Comparison of ENCODE assay signal across 10 mouse cellular contexts in genomic region chr11:102581281-102582015, GRCm38 (mm10). TPM values are rescaled to one million over a fixed set of nuclear protein-coding genes. Genes with fewer than 3 reads are reported as not detected.
DNase-seq lines count a peak whose midpoint lies in the region; ATAC-seq lines count a peak whose summit lies in the region.
"Had no signal": no experiment of that assay in that cellular context is flagged by ENCODE, and none has a peak within 500 bp of the region (broad histone marks: within the 10 kb centered on the region; RNA-seq: fewer than 3 reads in every experiment).

No protein-coding gene starts in this region.

- peak overlapping the region; percentile 52 for H3K27ac ChIP-seq in embryonic facial prominence, embryonic 14.5 days (replicated peaks; ENCODE audit: low read depth, low read length)
- H3K27ac ChIP-seq in hindbrain, embryonic 13.5 days, result peak overlapping the region; percentile 63
- peak overlapping the region; percentile 76 for H3K27ac ChIP-seq in neural tube, embryonic 13.5 days (replicated peaks)
- H3K27ac ChIP-seq: heart, adult 2 months had no signal

- 21% methylated on average over 11 of the region's 11 CpGs for WGBS in embryonic facial prominence, embryonic 14.5 days
- 11% methylated on average over 11 of the region's 11 CpGs for WGBS in hindbrain, embryonic 13.5 days
- WGBS in neural tube, embryonic 13.5 days, result 15% methylated on average over 11 of the region's 11 CpGs

- H3K4me3 ChIP-seq in embryonic facial prominence, embryonic 14.5 days (ENCODE audit: low read depth, low read length), result no peak overlapping the region
- no peak overlapping the region for H3K4me3 ChIP-seq in hindbrain, embryonic 13.5 days
- no peak overlapping the region for H3K4me3 ChIP-seq in neural tube, embryonic 13.5 days
- H3K4me3 ChIP-seq: heart, adult 2 months; myocyte had no signal

- no peak overlapping the region for H3K4me2 ChIP-seq in embryonic facial prominence, embryonic 14.5 days (ENCODE audit: low read depth, low read length)
- H3K4me2 ChIP-seq in hindbrain, embryonic 13.5 days, result no peak overlapping the region
- no peak overlapping the region for H3K4me2 ChIP-seq in neural tube, embryonic 13.5 days

- no peaks in the 10 kb centered on the region for H3K27me3 ChIP-seq in embryonic facial prominence, embryonic 14.5 days (replicated peaks; ENCODE audit: control insufficient read depth, insufficient read depth, low read length)
- H3K27me3 ChIP-seq in hindbrain, embryonic 13.5 days, result peaks cover 20% of the 10 kb centered on the region
- no peaks in the 10 kb centered on the region for H3K27me3 ChIP-seq in neural tube, embryonic 13.5 days

- peak overlapping the region; percentile 20; the same call in 1 of the 2 replicates for H3K9ac ChIP-seq in embryonic facial prominence, embryonic 14.5 days (ENCODE audit: low read depth, low read length)
- H3K9ac ChIP-seq in hindbrain, embryonic 13.5 days, result peak overlapping the region; percentile 36; the same call in 1 of the 2 replicates
- H3K9ac ChIP-seq in neural tube, embryonic 13.5 days, result no peak overlapping the region

- H3K4me1 ChIP-seq in embryonic facial prominence, embryonic 14.5 days (ENCODE audit: control insufficient read depth, insufficient read depth, low read length), result peaks cover 39% of the 10 kb centered on the region
- H3K4me1 ChIP-seq in hindbrain, embryonic 13.5 days (replicated peaks), result peaks cover 40% of the 10 kb centered on the region
- H3K4me1 ChIP-seq in neural tube, embryonic 13.5 days (replicated peaks), result peaks cover 43% of the 10 kb centered on the region

- H3K36me3 ChIP-seq in embryonic facial prominence, embryonic 14.5 days (ENCODE audit: control insufficient read depth, insufficient read depth, low read length), result no peaks in the 10 kb centered on the region
- H3K36me3 ChIP-seq in hindbrain, embryonic 13.5 days, result no peaks in the 10 kb centered on the region
- no peaks in the 10 kb centered on the region for H3K36me3 ChIP-seq in neural tube, embryonic 13.5 days

- DNase-seq in left cerebral cortex, postnatal 4 days, result peak; percentile 80
- no peak for DNase-seq in left cerebral cortex, adult 18-20 months (ENCODE audit: low spot score in 2 of 2)
- peak; percentile 63 for DNase-seq in embryonic facial prominence, embryonic 14.5 days (ENCODE audit: low spot score)
- DNase-seq in left cerebral cortex, postnatal 10 days (ENCODE audit: extremely low spot score in 1 of 2, low spot score in 2 of 2), result no peak
- DNase-seq in right cerebral cortex, postnatal 25 days, result no peak
- no peak for DNase-seq in liver

- intact Hi-C loops in left cerebral cortex, postnatal 4 days (cut with DNase I), result no loop called here
- intact Hi-C loops in left cerebral cortex, postnatal 10 days (cut with DNase I), result no loop called here

- ATAC-seq in embryonic facial prominence, embryonic 14.5 days (ENCODE audit: low read depth), result no peak; the same call in 1 of the 2 replicates
- no peak for ATAC-seq in hindbrain, embryonic 13.5 days (ENCODE audit: low FRiP score)
- no peak for ATAC-seq in neural tube, embryonic 13.5 days (ENCODE audit: low read depth)

- no peaks in the 10 kb centered on the region for H3K9me3 ChIP-seq in embryonic facial prominence, embryonic 14.5 days (ENCODE audit: control insufficient read depth, low read length)
- no peaks in the 10 kb centered on the region for H3K9me3 ChIP-seq in hindbrain, embryonic 13.5 days
- H3K9me3 ChIP-seq in neural tube, embryonic 13.5 days, result 0 out of 2 replicates have a peak, but pooled peaks cover under 1% of the 10 kb centered on the region

RNA-seq across cellular contexts. Expression of gene Gm11627, which starts 2.2 kb away (rescaled TPM):
- total RNA-seq in left cerebral cortex, postnatal 4 days (2021), result 1 to 10 TPM; 2.0 to 2.2 TPM
- 1 to 10 TPM; 3.7 to 5.4 TPM for total RNA-seq in left cerebral cortex, adult 18-20 months (2021)
- 9.5 and 15.7 TPM in 2 replicates for polyA plus RNA-seq in embryonic facial prominence, embryonic 14.5 days (2014; fragmentation: Nextera tagmentation; extraction: Ambion mirVana)
- 2.8 and 5.3 TPM in 2 replicates for polyA plus RNA-seq in hindbrain, embryonic 13.5 days (2015; fragmentation: Nextera tagmentation; extraction: Ambion mirVana)
- 7.5 and 8.7 TPM in 2 replicates for polyA plus RNA-seq in neural tube, embryonic 13.5 days (2015; fragmentation: Nextera tagmentation; extraction: Ambion mirVana)
- 1 to 10 TPM; 5.4 to 7.1 TPM for total RNA-seq in left cerebral cortex, postnatal 10 days (2021)

RNA-seq across cellular contexts. Expression of gene Fzd2, which starts 22.7 kb away (rescaled TPM):
- 1 to 10 TPM; 6.8 to 7.4 TPM for total RNA-seq in left cerebral cortex, postnatal 4 days (2021)
- total RNA-seq in left cerebral cortex, adult 18-20 months (2021), result 1 to 10 TPM; 9.4 to 9.7 TPM
- 41.7 and 48.9 TPM in 2 replicates for polyA plus RNA-seq in embryonic facial prominence, embryonic 14.5 days (2014; fragmentation: Nextera tagmentation; extraction: Ambion mirVana)
- 10.5 and 11.8 TPM in 2 replicates for polyA plus RNA-seq in hindbrain, embryonic 13.5 days (2015; fragmentation: Nextera tagmentation; extraction: Ambion mirVana)
- polyA plus RNA-seq in neural tube, embryonic 13.5 days (2015; fragmentation: Nextera tagmentation; extraction: Ambion mirVana), result 14.8 and 21.1 TPM in 2 replicates
- total RNA-seq in left cerebral cortex, postnatal 10 days (2021), result 10 to 100 TPM in 1 of 2 experiments, 1 to 10 TPM in 1; 6.7 to 11.0 TPM

RNA-seq across cellular contexts. Expression of gene Gpatch8, which starts 25.3 kb away (rescaled TPM):
- 10 to 100 TPM; 59.6 to 62.6 TPM for total RNA-seq in left cerebral cortex, postnatal 4 days (2021)
- total RNA-seq in left cerebral cortex, adult 18-20 months (2021), result 10 to 100 TPM; 50.8 to 52.0 TPM
- polyA plus RNA-seq in embryonic facial prominence, embryonic 14.5 days (2014; fragmentation: Nextera tagmentation; extraction: Ambion mirVana), result 36.1 and 41.2 TPM in 2 replicates
- 83.4 and 86.1 TPM in 2 replicates for polyA plus RNA-seq in hindbrain, embryonic 13.5 days (2015; fragmentation: Nextera tagmentation; extraction: Ambion mirVana)
- polyA plus RNA-seq in neural tube, embryonic 13.5 days (2015; fragmentation: Nextera tagmentation; extraction: Ambion mirVana), result 77.5 and 83.8 TPM in 2 replicates
- 10 to 100 TPM; 46.0 to 46.8 TPM for total RNA-seq in left cerebral cortex, postnatal 10 days (2021)

Comparison
In these comparisons a context has a peak if more than half of its experiments do, and no peak if none do; other contexts are left out.
1. DNase-seq: peak in left cerebral cortex, postnatal 4 days (single experiment) and embryonic facial prominence, embryonic 14.5 days (single experiment); none in left cerebral cortex, adult 18-20 months (0 of 2), left cerebral cortex, postnatal 10 days (0 of 2), right cerebral cortex, postnatal 25 days (single experiment) and liver (single experiment).
2. Peak in every context shown above with its lines, with median percentiles within 50 percentile points of each other: H3K27ac ChIP-seq.